Mouse (Mus musculus): ENCODE results near the gene Gse1.
A peak's percentile ranks its signal among the peaks of the same experiment; 100 is the strongest.

GRCm38 (mm10) chr8:120471166-120471565 is 242.9 kb downstream of the Gse1 start:
- peak; percentile 47 for TF ChIP-seq CTCF (conservative IDR thresholded peaks at IDR 0.05; ENCODE audit: insufficient read depth, insufficient read length, low read depth, low read length)
- TF ChIP-seq POLR2A (IDR thresholded peaks at IDR 0.05; ENCODE audit: low read depth, low read length), result no peak

Data from kidney, adult 2 months (tissue).